Mouse (Mus musculus): Measurements from ENCODE around the gene Slc35e4. TPM values are rescaled to one million over a fixed set of nuclear protein-coding genes. Genes with fewer than 3 reads are reported as not detected.

The Slc35e4 gene
- polyA plus RNA-seq, 2 experiments: 0.22 to 0.33 TPM

GRCm38 (mm10) chr11:3937321-3937874, 22.9 kb upstream of the Slc35e4 start:
- DNase-seq (ENCODE audit: low read depth in 3 of 3, low spot score in 3 of 3) (no peak), ATAC-seq (ENCODE audit: insufficient read depth) (no peak)
- Histone ChIP-seq H3K4me1 (replicated peaks; ENCODE audit: control insufficient read depth in 2 of 2, insufficient read depth in 2 of 2, low read length in 1 of 2) (no peaks in the 10 kb centered on the region), H3K27ac (no peak overlapping the region), H3K36me3 (replicated peaks; ENCODE audit: control insufficient read depth, insufficient read depth, low read depth) (no peaks in the 10 kb centered on the region), H3K9me3 (ENCODE audit: control insufficient read depth, low read length) (no peaks in the 10 kb centered on the region), H3K4me3 (ENCODE audit: insufficient read depth in 1 of 2, low read depth in 2 of 2, low read length in 2 of 2) (no peak overlapping the region), H3K4me2 (ENCODE audit: low read depth) (no peak overlapping the region), H3K9ac (replicated peaks) (no peak overlapping the region), H3K27me3 (ENCODE audit: control insufficient read depth, insufficient read depth, low read length) (no peaks in the 10 kb centered on the region)
- 68% methylated on average over 13 of the region's 13 CpGs for WGBS (ENCODE audit: insufficient replicate concordance)
- TF ChIP-seq EP300 (IDR thresholded peaks at IDR 0.05; ENCODE audit: low read depth) (no peak), CTCF (IDR thresholded peaks at IDR 0.05; ENCODE audit: low read depth) (no peak)

- TF ChIP-seq EP300 (IDR thresholded peaks at IDR 0.05; ENCODE audit: low read depth) (no peak), CTCF (IDR thresholded peaks at IDR 0.05; ENCODE audit: low read depth) (no peak)
- Histone ChIP-seq H3K4me3 (ENCODE audit: insufficient read depth in 1 of 2, low read depth in 2 of 2, low read length in 2 of 2) (no peak overlapping the region), H3K9ac (replicated peaks) (no peak overlapping the region), H3K4me2 (ENCODE audit: low read depth) (no peak overlapping the region), H3K27ac (no peak overlapping the region), H3K27me3 (ENCODE audit: control insufficient read depth, insufficient read depth, low read length) (no peaks in the 10 kb centered on the region), H3K36me3 (replicated peaks; ENCODE audit: control insufficient read depth, insufficient read depth, low read depth) (no peaks in the 10 kb centered on the region), H3K4me1 (replicated peaks; ENCODE audit: control insufficient read depth in 2 of 2, insufficient read depth in 2 of 2, low read length in 1 of 2) (no peaks in the 10 kb centered on the region), H3K9me3 (ENCODE audit: control insufficient read depth, low read length) (no peaks in the 10 kb centered on the region)
- no peak for DNase-seq (ENCODE audit: low read depth in 3 of 3, low spot score in 3 of 3)
- 55% methylated on average over 3 of the region's 3 CpGs for WGBS (ENCODE audit: insufficient replicate concordance)
- ATAC-seq (ENCODE audit: insufficient read depth): no peak
Measured at GRCm38 (mm10) chr11:3936318-3936717, 21.9 kb upstream of the Slc35e4 start.

- DNase-seq (ENCODE audit: low read depth in 3 of 3, low spot score in 3 of 3) (no peak), ATAC-seq (ENCODE audit: insufficient read depth) (no peak)
- WGBS (ENCODE audit: insufficient replicate concordance): 60% methylated on average over 4 of the region's 4 CpGs
- Histone ChIP-seq H3K4me3 (ENCODE audit: insufficient read depth in 1 of 2, low read depth in 2 of 2, low read length in 2 of 2) (no peak overlapping the region), H3K27me3 (ENCODE audit: control insufficient read depth, insufficient read depth, low read length) (no peaks in the 10 kb centered on the region), H3K36me3 (replicated peaks; ENCODE audit: control insufficient read depth, insufficient read depth, low read depth) (no peaks in the 10 kb centered on the region), H3K4me1 (replicated peaks; ENCODE audit: control insufficient read depth in 2 of 2, insufficient read depth in 2 of 2, low read length in 1 of 2) (no peaks in the 10 kb centered on the region), H3K9me3 (ENCODE audit: control insufficient read depth, low read length) (no peaks in the 10 kb centered on the region), H3K4me2 (ENCODE audit: low read depth) (no peak overlapping the region), H3K27ac (no peak overlapping the region), H3K9ac (replicated peaks) (no peak overlapping the region)
- TF ChIP-seq EP300 (IDR thresholded peaks at IDR 0.05; ENCODE audit: low read depth): no peak
Measured at GRCm38 (mm10) chr11:3935135-3935534, 20.7 kb upstream of the Slc35e4 start.

GRCm38 (mm10) chr11:3933756-3934285, 19.4 kb upstream of the Slc35e4 start:
- Histone ChIP-seq H3K27me3 (ENCODE audit: control insufficient read depth, insufficient read depth, low read length) (no peaks in the 10 kb centered on the region), H3K9me3 (ENCODE audit: control insufficient read depth, low read length) (no peaks in the 10 kb centered on the region), H3K9ac (replicated peaks) (no peak overlapping the region), H3K27ac (no peak overlapping the region), H3K4me3 (ENCODE audit: insufficient read depth in 1 of 2, low read depth in 2 of 2, low read length in 2 of 2) (no peak overlapping the region), H3K4me1 (replicated peaks; ENCODE audit: control insufficient read depth in 2 of 2, insufficient read depth in 2 of 2, low read length in 1 of 2) (no peaks in the 10 kb centered on the region), H3K36me3 (replicated peaks; ENCODE audit: control insufficient read depth, insufficient read depth, low read depth) (no peaks in the 10 kb centered on the region), H3K4me2 (ENCODE audit: low read depth) (no peak overlapping the region)
- TF ChIP-seq CTCF (IDR thresholded peaks at IDR 0.05; ENCODE audit: low read depth) (no peak), EP300 (IDR thresholded peaks at IDR 0.05; ENCODE audit: low read depth) (no peak)
- DNase-seq (ENCODE audit: low read depth in 3 of 3, low spot score in 3 of 3): no peak
- ATAC-seq (ENCODE audit: insufficient read depth): no peak
- WGBS (ENCODE audit: insufficient replicate concordance): 70% methylated on average over 9 of the region's 9 CpGs

GRCm38 (mm10) chr11:3931511-3932211, 17.2 kb upstream of the Slc35e4 start, which contains the start of gene Tcn2:
TSS of gene Tcn2 (minus strand) at chr11:3932159.
- peak within 1 kb of the TSS; percentile 16 for H3K9ac ChIP-seq (replicated peaks)

More at GRCm38 (mm10) chr11:3931511-3932211, 17.2 kb upstream of the Slc35e4 start, which contains the start of gene Tcn2:
- TF ChIP-seq CTCF (IDR thresholded peaks at IDR 0.05; ENCODE audit: low read depth): no peak
- Histone ChIP-seq H3K4me2 (ENCODE audit: low read depth) (peak within 1 kb of the TSS; percentile 67), H3K36me3 (replicated peaks; ENCODE audit: control insufficient read depth, insufficient read depth, low read depth) (no peaks in the 10 kb centered on the region), H3K27me3 (ENCODE audit: control insufficient read depth, insufficient read depth, low read length) (no peaks in the 10 kb centered on the region), H3K4me1 (replicated peaks; ENCODE audit: control insufficient read depth in 2 of 2, insufficient read depth in 2 of 2, low read length in 1 of 2) (no peaks in the 10 kb centered on the region), H3K4me3 (ENCODE audit: insufficient read depth in 1 of 2, low read depth in 2 of 2, low read length in 2 of 2) (peak within 1 kb of the TSS; percentile 45 to 60), H3K27ac (no peak within 1 kb of the TSS), H3K9me3 (ENCODE audit: control insufficient read depth, low read length) (no peaks in the 10 kb centered on the region)
- under 1% methylated on average over 23 of the region's 26 CpGs for WGBS (ENCODE audit: insufficient replicate concordance)
- peak; percentile 50 to 55 (median 54) for DNase-seq (ENCODE audit: low read depth in 3 of 3, low spot score in 3 of 3)
- ATAC-seq (ENCODE audit: insufficient read depth): peak; percentile 71
